Mouse (Mus musculus): ENCODE data around the gene Slc17a7.

The Slc17a7 gene

DNA sequence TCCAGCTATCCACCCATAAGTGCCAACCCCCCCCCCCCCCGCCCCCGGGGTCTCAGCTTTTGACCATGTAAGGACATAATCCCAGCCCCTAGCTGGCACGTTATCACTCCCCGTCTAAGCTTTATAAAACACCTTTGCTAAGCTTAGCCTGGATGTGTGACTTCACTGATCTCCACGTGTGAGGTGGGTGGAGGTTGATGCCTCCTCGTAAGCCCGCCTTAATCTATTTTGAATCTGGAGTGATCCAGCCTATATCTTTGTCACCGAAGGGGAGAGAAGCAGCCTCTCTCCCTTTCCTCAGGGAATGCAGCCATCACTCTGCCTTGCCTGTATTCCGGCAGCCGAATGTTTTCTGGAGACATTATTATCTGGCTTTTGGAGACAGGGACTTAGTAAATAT is 38.9 kb downstream of the Slc17a7 start:
- no peak for DNase-seq (ENCODE audit: low spot score)

DNA sequence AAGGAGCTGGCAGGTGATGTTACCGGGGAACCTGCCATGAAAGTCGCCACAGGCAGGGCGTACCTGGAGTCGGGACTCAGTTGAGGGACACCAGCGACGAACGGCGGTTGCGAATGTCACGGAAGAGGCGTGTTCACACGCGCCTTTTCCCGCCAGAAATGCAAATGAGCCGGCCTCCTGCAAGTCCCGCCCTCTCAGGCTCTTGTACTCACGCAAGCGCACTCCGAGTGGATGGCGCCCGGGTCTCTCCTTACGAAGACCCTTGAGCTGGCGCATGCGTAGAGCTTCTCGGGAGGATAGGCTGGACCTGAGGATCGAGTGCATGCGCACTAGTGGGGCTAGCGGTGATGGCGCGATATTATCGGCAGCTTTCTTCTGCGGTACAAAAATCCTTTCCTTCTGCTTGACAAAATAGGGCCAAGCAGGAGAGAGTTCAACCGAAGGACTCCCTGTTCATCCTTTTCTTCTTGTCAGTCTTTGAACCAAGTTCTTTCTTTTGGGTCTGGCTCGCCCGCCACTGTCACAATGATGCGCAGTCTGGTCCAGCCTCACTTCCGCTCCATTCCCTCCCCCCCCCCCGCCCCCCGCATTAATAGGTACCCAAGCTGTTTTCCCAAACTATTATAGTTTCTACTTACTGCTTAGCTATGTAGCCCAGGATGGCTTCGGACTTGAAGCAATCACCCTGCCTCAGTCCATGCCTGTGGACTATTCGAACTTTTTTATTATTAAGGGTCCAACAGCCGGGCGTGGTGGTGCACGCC is 40.8 kb downstream of the Slc17a7 start, which contains the start of gene Ccdc155:
Gene Ccdc155 (minus strand): TSS at position 513 of the 764 bp plus-strand sequence.
- peak; percentile 91 for DNase-seq (ENCODE audit: low spot score)

DNA sequence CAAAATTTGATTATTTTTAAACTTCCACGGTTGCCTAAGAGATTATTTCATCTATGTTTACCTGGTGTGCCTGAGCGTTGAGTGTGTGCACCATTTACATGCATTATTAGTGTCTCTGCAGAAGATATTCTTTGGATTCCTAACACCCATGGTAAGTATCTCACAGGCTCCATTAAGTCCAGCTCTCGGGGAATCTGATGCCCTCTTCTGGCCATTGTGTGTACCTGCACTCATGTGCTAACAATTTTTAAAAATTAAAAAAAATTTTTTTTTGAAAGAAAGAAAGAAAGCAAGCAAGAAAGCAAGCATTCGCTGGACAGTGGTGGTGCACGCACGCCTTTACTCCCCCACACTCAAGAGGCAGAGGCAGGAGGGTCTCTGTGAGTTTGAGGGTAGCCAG is 44.5 kb downstream of the Slc17a7 start:
- DNase-seq (ENCODE audit: low spot score) = no peak

DNA sequence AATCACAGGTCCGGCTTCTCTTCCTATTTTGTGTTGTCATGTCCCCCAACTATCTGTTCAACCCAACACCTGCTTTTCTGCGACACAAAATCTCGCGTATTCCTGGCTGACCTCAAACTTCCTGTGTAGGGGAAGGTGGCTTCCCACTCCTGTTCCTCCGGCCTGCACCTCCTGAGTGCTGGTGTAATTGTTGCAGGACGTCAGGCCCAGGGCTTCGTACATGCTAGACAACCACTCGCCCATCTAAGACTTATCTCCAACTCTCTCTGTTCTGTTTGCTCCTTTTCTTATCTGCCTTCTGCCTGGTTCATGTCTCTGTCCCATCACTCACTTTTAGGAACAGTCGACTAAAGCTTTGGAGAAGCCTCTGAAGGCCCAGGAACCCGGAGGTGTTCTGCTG is 47.3 kb downstream of the Slc17a7 start:
- no peak for DNase-seq (ENCODE audit: low spot score)

DNA sequence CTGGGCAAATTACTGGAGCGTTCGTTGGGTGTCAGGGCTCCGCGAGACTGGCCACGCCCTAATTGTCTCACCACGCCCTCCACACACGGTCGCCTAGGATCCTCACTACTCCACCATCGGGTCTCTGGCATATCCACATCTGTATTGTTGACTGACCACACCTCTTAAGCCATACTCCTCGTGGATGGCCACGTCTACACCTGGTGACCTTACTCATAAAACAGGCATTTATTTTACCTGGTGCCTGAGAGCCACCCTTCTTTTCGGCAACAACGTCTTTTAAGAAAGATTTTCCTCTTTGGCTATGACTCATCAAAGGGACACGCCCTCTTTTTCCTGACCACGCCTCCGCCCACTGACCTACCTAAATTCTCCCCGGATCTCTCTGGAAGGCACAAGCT is 48.1 kb downstream of the Slc17a7 start, which contains the start of gene Dkkl1:
Gene Dkkl1 (minus strand): TSS at position 297 of the 401 bp plus-strand sequence.
- no peak for DNase-seq (ENCODE audit: low spot score)

DNA sequence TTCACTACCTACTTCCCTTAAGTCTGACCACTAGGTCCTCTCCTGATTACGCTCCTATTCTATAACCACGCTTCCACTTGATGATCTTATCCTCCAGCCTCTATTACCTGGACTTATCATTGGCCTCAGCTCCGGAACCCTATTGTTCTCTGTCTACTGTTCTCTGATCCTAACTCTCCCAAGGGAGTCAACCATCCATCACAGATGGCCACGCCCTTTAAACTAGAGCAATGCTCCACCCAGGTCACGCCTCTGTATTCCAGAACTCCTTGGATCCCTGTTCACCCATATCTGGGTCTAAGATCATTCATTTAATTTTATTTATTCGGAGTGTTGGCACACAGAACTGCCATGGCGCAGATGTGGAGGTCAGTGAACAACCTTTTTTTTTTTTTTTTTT is 48.6 kb downstream of the Slc17a7 start:
- no peak for DNase-seq (ENCODE audit: low spot score)

DNA sequence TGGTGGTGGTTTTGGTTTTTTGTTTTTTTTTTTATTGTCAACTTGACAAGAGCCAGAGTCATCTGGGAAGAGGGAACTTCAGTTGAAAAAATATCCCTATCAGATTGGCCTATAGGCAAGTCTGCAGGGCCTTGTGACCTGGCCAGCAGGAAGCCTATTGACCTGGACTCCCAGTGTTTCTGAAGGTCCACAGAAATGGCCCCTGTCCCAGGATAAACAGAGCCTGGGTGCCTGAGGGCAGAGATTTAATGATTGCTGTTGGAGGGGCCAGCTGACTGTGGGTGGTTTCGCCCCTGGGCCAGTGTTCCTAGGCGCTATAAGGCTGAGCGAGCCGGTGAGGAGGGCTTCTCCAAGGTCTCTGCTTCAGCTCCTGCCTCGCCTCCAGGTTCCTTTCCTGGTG is 50.0 kb downstream of the Slc17a7 start:
- DNase-seq (ENCODE audit: low spot score) = no peak

DNA sequence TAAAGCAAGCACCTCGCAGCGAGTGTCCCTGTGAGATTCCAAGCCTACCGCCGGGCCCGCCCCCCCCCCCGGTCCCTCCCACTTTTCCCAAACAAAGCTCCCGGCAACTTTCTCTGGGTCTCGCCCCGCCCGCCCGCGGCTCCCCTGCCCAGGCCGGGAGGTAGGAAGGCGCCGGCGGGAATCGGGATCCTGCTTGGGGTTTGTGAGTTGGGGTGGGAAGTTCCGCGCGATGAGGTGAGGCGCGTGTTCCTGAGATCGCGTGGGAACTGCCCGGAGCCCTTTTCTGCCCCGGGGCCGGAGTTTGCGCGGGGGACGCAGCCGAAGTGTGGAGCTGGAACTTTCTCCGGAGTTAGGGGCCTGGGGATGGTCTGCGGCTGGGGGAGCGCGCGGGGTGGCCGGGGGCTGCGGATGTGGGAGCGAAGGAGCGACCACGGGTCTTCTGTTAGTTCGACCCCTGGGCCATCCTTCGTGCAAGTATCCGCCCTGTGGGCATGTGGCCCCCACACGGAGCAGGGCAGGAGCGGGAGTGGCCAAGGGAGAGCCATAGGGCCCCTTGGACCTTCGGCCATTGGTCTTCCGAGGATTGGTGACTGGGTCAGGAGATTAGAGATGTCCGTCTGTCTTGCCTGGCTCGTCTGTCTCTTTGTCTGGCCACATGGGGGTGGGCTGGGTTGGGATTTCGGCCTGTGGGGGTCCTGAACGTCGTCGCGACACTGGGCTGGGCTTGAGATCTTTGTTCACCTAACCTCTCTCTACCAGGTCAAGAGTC is 52.1 kb downstream of the Slc17a7 start, which contains the start of gene Tead2:
Gene Tead2 (plus strand): TSS at position 81 of the 769 bp plus-strand sequence.
- no peak for DNase-seq (ENCODE audit: low spot score)

DNA sequence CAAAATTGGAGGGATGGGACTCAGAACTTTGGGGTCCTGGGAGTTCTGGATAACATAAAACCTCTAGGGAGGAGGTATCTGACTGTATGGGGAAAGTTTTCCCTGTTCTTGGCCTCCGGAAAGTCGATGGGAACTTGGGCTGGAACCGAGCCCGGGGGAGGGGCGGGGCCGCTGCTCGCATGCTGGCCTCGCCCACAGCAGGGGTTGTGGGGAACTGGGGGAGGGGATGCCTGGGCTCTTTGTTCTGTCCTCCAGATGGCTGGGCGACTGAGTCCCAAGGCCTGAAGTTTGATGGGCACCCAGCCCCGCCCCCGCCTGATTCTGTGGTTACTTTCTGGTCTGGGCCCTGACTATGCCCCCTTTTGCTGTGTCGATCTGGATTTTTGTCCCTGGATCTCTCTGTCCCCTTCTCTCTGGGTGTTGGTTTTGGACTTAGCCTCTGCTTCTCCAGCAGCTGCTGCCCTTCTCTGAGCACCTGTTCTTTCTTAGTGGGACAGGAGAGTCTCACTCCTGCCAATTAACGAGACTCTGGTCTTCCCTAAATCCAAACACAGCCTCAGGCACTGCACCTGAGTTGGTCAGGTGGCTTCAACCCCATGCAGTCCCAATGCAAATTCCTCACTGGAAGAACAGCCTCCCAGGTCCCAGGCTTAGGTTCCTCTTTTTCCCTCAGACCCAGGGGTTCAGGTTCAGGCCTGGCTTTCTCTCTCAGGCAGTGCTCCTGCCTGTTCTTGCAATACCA is 52.9 kb downstream of the Slc17a7 start:
- DNase-seq (ENCODE audit: low spot score) = no peak

DNA sequence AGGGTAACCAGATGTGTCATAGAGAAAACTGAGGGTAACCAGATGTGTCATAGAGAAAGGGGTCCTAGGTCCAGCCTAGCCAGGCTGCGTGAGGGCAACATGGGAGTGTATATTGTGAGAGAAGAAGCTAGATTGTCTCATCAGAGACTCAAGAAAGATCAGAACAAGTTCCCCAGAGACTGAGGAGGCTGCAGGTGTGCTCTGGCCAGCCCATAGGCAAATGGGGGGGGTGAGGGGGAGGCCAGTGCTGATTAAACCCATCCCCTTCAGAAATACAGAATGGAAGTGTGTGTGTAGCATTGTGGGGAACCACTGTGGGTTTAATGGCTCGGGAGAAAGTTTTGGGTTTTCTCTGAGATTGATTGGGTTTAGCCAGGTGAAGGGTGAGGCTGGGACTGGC is 57.9 kb downstream of the Slc17a7 start:
- no peak for DNase-seq (ENCODE audit: low spot score)

DNA sequence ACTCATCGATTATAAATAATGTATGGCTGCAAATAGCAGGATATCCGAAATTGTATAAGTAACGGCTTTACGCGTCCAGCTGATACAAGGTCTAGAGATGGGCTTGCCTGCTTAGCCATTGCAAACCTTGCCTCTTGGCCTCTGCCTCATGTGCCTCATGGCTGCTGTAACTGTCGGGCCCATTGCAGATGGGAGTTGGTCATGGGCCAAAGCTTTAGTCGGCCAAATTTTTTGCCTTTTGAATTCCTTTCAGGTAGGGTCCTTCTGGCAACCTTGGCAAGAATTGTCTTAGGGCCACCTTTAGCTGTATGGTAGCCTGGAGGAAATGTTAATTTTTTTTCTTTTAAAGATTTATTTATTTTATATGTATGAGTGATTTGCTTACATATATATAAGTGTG is 61.1 kb downstream of the Slc17a7 start:
- no peak for DNase-seq (ENCODE audit: low spot score)
